Mouse (Mus musculus) CH12.LX (cell line): ENCODE results near the gene Poln. TPM values are rescaled to one million over a fixed set of nuclear protein-coding genes. Genes with fewer than 3 reads are reported as not detected.

Experiments used
- DNase-seq: peaks from one replicate; pipeline ENCODE4 v3.0.0-alpha.2; 2013; ENCODE audit errors: extremely low read depth
- H3K27ac ChIP-seq: 2 replicates; pipeline ENCODE4 v1.5.1; 2012; ENCODE audit warnings: low read depth, mild to moderate bottlenecking, control low read depth, moderate library complexity; ENCODE audit not compliant: insufficient read depth
- H3K27me3 ChIP-seq: replicated peaks from 2 replicates; pipeline ENCODE3; 2012; ENCODE audit warnings: inconsistent platforms
- H3K36me3 ChIP-seq, 2 experiments: replicated peaks in 1 of 2; 2 replicates each; pipeline versions ENCODE3 to v1.6.1; 2012; ENCODE audit warnings: inconsistent platforms in 1 of 2, low read length in 1 of 2, mild to moderate bottlenecking in 1 of 2, mixed read lengths in 1 of 2, moderate library complexity in 1 of 2; ENCODE audit not compliant: control insufficient read depth in 1 of 2, insufficient read depth in 1 of 2
- H3K4me1 ChIP-seq, 2 experiments: 2 replicates each; pipeline ENCODE4 v1.6.1; 2012; ENCODE audit warnings: inconsistent platforms in 1 of 2, moderate library complexity in 1 of 2; ENCODE audit not compliant: insufficient read depth in 2 of 2, control insufficient read depth in 1 of 2
- H3K4me2 ChIP-seq: 2 replicates; pipeline ENCODE4 v1.6.1; 2012; ENCODE audit warnings: low read depth, mild to moderate bottlenecking, control low read depth; ENCODE audit not compliant: poor library complexity, insufficient read depth, severe bottlenecking
- H3K4me3 ChIP-seq, 3 experiments: fragments of 150-350 bp in 1 of 3; sonication (generic) in 1 of 3; replicated peaks in 1 of 3; 2 replicates each; pipeline versions ENCODE3 to v1.5.1; 2011 to 2012; ENCODE audit warnings: low read depth in 2 of 3, low read length in 2 of 3, mild to moderate bottlenecking in 2 of 3, moderate library complexity in 2 of 3, control low read depth in 1 of 3, improper control_type of control experiment in 1 of 3, inconsistent platforms in 1 of 3, mixed read lengths in 1 of 3; ENCODE audit not compliant: poor library complexity in 1 of 3
- H3K79me2 ChIP-seq: replicated peaks from 2 replicates; pipeline ENCODE4 v1.6.1; 2012; ENCODE audit warnings: mild to moderate bottlenecking, moderate library complexity; ENCODE audit not compliant: control insufficient read depth, poor library complexity, insufficient read depth, severe bottlenecking; ENCODE audit errors: extremely low read depth
- H3K9ac ChIP-seq: 2 replicates; pipeline ENCODE4 v1.6.1; 2012; ENCODE audit warnings: low read depth, mild to moderate bottlenecking, control low read depth, moderate library complexity; ENCODE audit not compliant: insufficient read depth
- H3K9me3 ChIP-seq: replicated peaks from 2 replicates; pipeline ENCODE3; 2012; ENCODE audit warnings: low read length, inconsistent platforms, mixed read lengths
- CHD1 ChIP-seq: IDR thresholded peaks from 2 replicates; pipeline ENCODE4 v1.6.1; 2012; ENCODE audit warnings: low read depth, low read length, improper control_type of control experiment, inconsistent platforms
- CHD2 ChIP-seq: IDR thresholded peaks from 2 replicates; pipeline ENCODE4 v1.6.1; 2011; ENCODE audit warnings: low read length, improper control_type of control experiment
- CTCF ChIP-seq, 2 experiments: IDR thresholded peaks in 1 of 2; conservative IDR thresholded peaks in 1 of 2; 2 replicates each; pipeline ENCODE4 v1.5.1; 2011 to 2012; ENCODE audit warnings: low read depth in 2 of 2, low read length in 2 of 2, improper control_type of control experiment in 1 of 2, inconsistent platforms in 1 of 2, mild to moderate bottlenecking in 1 of 2, moderate library complexity in 1 of 2
- E2F4 ChIP-seq: IDR thresholded peaks from 2 replicates; pipeline ENCODE4 v1.6.1; 2011; ENCODE audit warnings: low read depth, low read length, improper control_type of control experiment; ENCODE audit not compliant: insufficient replicate concordance
- EP300 ChIP-seq: IDR thresholded peaks from 2 replicates; pipeline ENCODE4 v1.6.1; 2011; ENCODE audit warnings: low read length, improper control_type of control experiment
- ETS1 ChIP-seq: conservative IDR thresholded peaks from 2 replicates; pipeline ENCODE4 v1.6.1; 2012; ENCODE audit warnings: low read depth, mild to moderate bottlenecking, inconsistent platforms, low read length, improper control_type of control experiment, moderate library complexity
- KAT2A ChIP-seq: IDR thresholded peaks from 2 replicates; pipeline ENCODE4 v1.6.1; 2012; ENCODE audit warnings: low read length, improper control_type of control experiment, inconsistent platforms; ENCODE audit not compliant: insufficient replicate concordance
- MAX ChIP-seq: IDR thresholded peaks from 2 replicates; pipeline ENCODE4 v1.6.1; 2011; ENCODE audit warnings: low read length, improper control_type of control experiment
- MXI1 ChIP-seq: IDR thresholded peaks from 2 replicates; pipeline ENCODE4 v1.6.1; 2011; ENCODE audit warnings: mild to moderate bottlenecking, low read depth, low read length, improper control_type of control experiment
- MYC ChIP-seq: IDR thresholded peaks from 2 replicates; pipeline ENCODE4 v1.6.1; 2011; ENCODE audit warnings: low read depth, mild to moderate bottlenecking, improper control_type of control experiment, low read length
- NELFE ChIP-seq: IDR thresholded peaks from 2 replicates; pipeline ENCODE4 v1.6.1; 2011; ENCODE audit warnings: low read depth, low read length, improper control_type of control experiment
- NRF1 ChIP-seq: IDR thresholded peaks from 2 replicates; pipeline ENCODE4 v1.6.1; 2014; ENCODE audit warnings: low read depth, mild to moderate bottlenecking, inconsistent platforms, low read length, improper control_type of control experiment, moderate library complexity
- PAX5 ChIP-seq: IDR thresholded peaks from 2 replicates; pipeline ENCODE4 v1.6.1; 2012; ENCODE audit warnings: low read length, inconsistent platforms, mixed read lengths
- POLR2A ChIP-seq: IDR thresholded peaks from 2 replicates; pipeline ENCODE4 v1.6.1; 2011; ENCODE audit warnings: low read depth, mild to moderate bottlenecking, improper control_type of control experiment, low read length
- USF2 ChIP-seq: conservative IDR thresholded peaks from 2 replicates; pipeline ENCODE4 v1.6.1; 2011; ENCODE audit warnings: low read depth, low read length, improper control_type of control experiment
- ZKSCAN1 ChIP-seq: IDR thresholded peaks from 2 replicates; pipeline ENCODE4 v1.6.1; 2012; ENCODE audit warnings: low read depth, inconsistent platforms, low read length, improper control_type of control experiment, borderline replicate concordance
- ZMIZ1 ChIP-seq: IDR thresholded peaks from 2 replicates; pipeline ENCODE4 v1.6.1; 2012; ENCODE audit warnings: low read depth, mild to moderate bottlenecking, inconsistent platforms, low read length, improper control_type of control experiment
- ZNF384 ChIP-seq: IDR thresholded peaks from 2 replicates; pipeline ENCODE4 v1.6.1; 2012; ENCODE audit warnings: low read depth, low read length, improper control_type of control experiment, inconsistent platforms
- dilution Hi-C: fragments of 300-500 bp; cut with MboI; formaldehyde crosslinking; loops from 2 replicates; pipeline ENCODE4 v1.14.3; 2020; ENCODE audit warnings: low sequenced_read_pairs; ENCODE audit not compliant: extremely low pct_unique_long_range_greater_than_20kb, extremely low pct_ligation_motif_present
- in situ Hi-C: fragments of 300-500 bp; cut with MboI; formaldehyde crosslinking; loops from 3 replicates; pipeline ENCODE4 v1.14.3; 2019; ENCODE audit warnings: low sequenced_read_pairs, low pct_ligation_motif_present, low pct_unique_long_range_greater_than_20kb, mixed read lengths
- polyA plus RNA-seq: library from polyadenylated mRNA; unstranded; fragments of >175 nt; gene quantifications from 2 replicates; pipeline ENCODE4 v1.2.1, GENCODE M21; 2012; ENCODE audit warnings: low read depth; ENCODE audit not compliant: insufficient read length
- total RNA-seq, 2 experiments: library from RNA; depleted of rRNA; stranded (reverse); fragments of 300-350 nt in 1 of 2; fragments of >200 nt in 1 of 2; gene quantifications; 2 replicates each; pipeline ENCODE4 v1.2.3; 2012 to 2014

Gene Poln
- total and polyA plus RNA-seq, 3 experiments: 0.25 to 0.64 (median 0.39) TPM

GRCm38 (mm10) chr5:33976267-33976666 lies 193.0 kb downstream of the Poln start:
- in situ Hi-C loops (no loop called here), dilution Hi-C loops (no loop called here)
- Histone ChIP-seq H3K9me3 (no peaks in the 10 kb centered on the region), H3K9ac (no peak overlapping the region), H3K27ac (no peak overlapping the region), H3K4me1 (no peaks in the 10 kb centered on the region), H3K36me3 (no peaks in the 10 kb centered on the region), H3K4me2 (no peak overlapping the region), H3K4me3 (no peak overlapping the region), H3K79me2 (no peaks in the 10 kb centered on the region), H3K27me3 (no peaks in the 10 kb centered on the region)
- peak; percentile 89 for TF ChIP-seq ZNF384
- TF ChIP-seq EP300: no peak
- no peak for TF ChIP-seq CHD1
- no peak for TF ChIP-seq CTCF (conservative IDR thresholded peaks at IDR 0.05 in 1 of 2, IDR thresholded peaks at IDR 0.05 in 1 of 2; ENCODE audit: low read depth in 2 of 2, low read length in 2 of 2)
- no peak for TF ChIP-seq KAT2A
- TF ChIP-seq E2F4: no peak
- no peak for TF ChIP-seq MAX
- no peak for TF ChIP-seq NELFE
- DNase-seq: no peak

GRCm38 (mm10) chr5:33974736-33975135 lies 194.5 kb downstream of the Poln start:
- Histone ChIP-seq H3K27me3 (no peaks in the 10 kb centered on the region), H3K4me1 (no peaks in the 10 kb centered on the region), H3K9me3 (no peaks in the 10 kb centered on the region), H3K79me2 (no peaks in the 10 kb centered on the region), H3K4me2 (no peak overlapping the region), H3K9ac (no peak overlapping the region), H3K36me3 (no peaks in the 10 kb centered on the region), H3K4me3 (no peak overlapping the region), H3K27ac (no peak overlapping the region)
- DNase-seq: no peak
- in situ Hi-C loops (no loop called here), dilution Hi-C loops (no loop called here)
- TF ChIP-seq POLR2A (no peak), PAX5 (no peak), NRF1 (no peak), CTCF (conservative IDR thresholded peaks at IDR 0.05 in 1 of 2, IDR thresholded peaks at IDR 0.05 in 1 of 2; ENCODE audit: low read depth in 2 of 2, low read length in 2 of 2) (no peak), MYC (no peak), MXI1 (no peak), ZNF384 (no peak), CHD2 (no peak), USF2 (no peak), ETS1 (no peak), ZKSCAN1 (no peak), CHD1 (no peak), ZMIZ1 (no peak)
